Mouse (Mus musculus) C2C12 (cell line): Measurements from ENCODE around the gene Gm37419.

Experiments
- CTCF ChIP-seq: IDR thresholded peaks from one replicate; pipeline ENCODE4 v1.5.1; 2011; ENCODE audit not compliant: control insufficient read depth, insufficient read depth, insufficient read length
- FOSL1 ChIP-seq: IDR thresholded peaks from one replicate; pipeline ENCODE4 v1.8.0; 2011; ENCODE audit warnings: mild to moderate bottlenecking, low read length; ENCODE audit not compliant: poor library complexity, insufficient read depth, severe bottlenecking

GRCm38 (mm10) chr16:24036398-24036797 is 48.1 kb downstream of the Gm37419 start:
- TF ChIP-seq CTCF (no peak), FOSL1 (no peak)
